Mouse (Mus musculus) MEL (cell line): ENCODE measurements at regions not wholly inside any gene's neighbourhood (a gene's known extent, or its start where the extent isn't known, plus 50 kb on each side); places are given as distances from the start of the nearest gene placed in this dataset.

Experiments used
- DNase-seq: peaks from one replicate; pipeline ENCODE4 v3.0.0; 2011; ENCODE audit warnings: low read depth, low spot score
- H3K27ac ChIP-seq: 2 replicates; pipeline ENCODE4 v1.5.1; 2012; ENCODE audit warnings: low read depth, mild to moderate bottlenecking, control low read depth, low read length, moderate library complexity; ENCODE audit not compliant: control insufficient read depth
- H3K27me3 ChIP-seq, 2 experiments: fragments of 150-350 bp in 1 of 2; sonication (generic) in 1 of 2; 2 replicates each; pipeline ENCODE4 v1.6.1; 2012; ENCODE audit warnings: low read length in 2 of 2, mild to moderate bottlenecking in 2 of 2, improper control_type of control experiment in 1 of 2, moderate library complexity in 1 of 2; ENCODE audit not compliant: insufficient read depth in 2 of 2, control insufficient read depth in 1 of 2
- H3K36me3 ChIP-seq, 2 experiments: 2 replicates each; pipeline ENCODE4 v1.6.1; 2012 to 2014; ENCODE audit warnings: low read length in 2 of 2, improper control_type of control experiment in 1 of 2, inconsistent platforms in 1 of 2, mild to moderate bottlenecking in 1 of 2; ENCODE audit not compliant: insufficient read depth in 2 of 2, control insufficient read depth in 1 of 2
- H3K4me1 ChIP-seq, 2 experiments: fragments of 150-350 bp in 1 of 2; sonication (generic) in 1 of 2; 2 replicates each; pipeline ENCODE4 v1.6.1; 2012; ENCODE audit warnings: low read length in 2 of 2, improper control_type of control experiment in 1 of 2, mild to moderate bottlenecking in 1 of 2; ENCODE audit not compliant: insufficient read depth in 2 of 2, control insufficient read depth in 1 of 2
- H3K4me3 ChIP-seq, 2 experiments: fragments of 150-350 bp in 1 of 2; sonication (generic) in 1 of 2; 2 replicates each; pipeline ENCODE4 v1.5.1; 2012; ENCODE audit warnings: low read depth in 2 of 2, low read length in 2 of 2, mild to moderate bottlenecking in 2 of 2, moderate library complexity in 2 of 2, control low read depth in 1 of 2, improper control_type of control experiment in 1 of 2; ENCODE audit not compliant: control insufficient read depth in 1 of 2, insufficient read depth in 1 of 2
- H3K79me2 ChIP-seq: 2 replicates; pipeline ENCODE4 v1.6.1; 2012; ENCODE audit warnings: mild to moderate bottlenecking, low read length, moderate library complexity; ENCODE audit not compliant: control insufficient read depth, poor library complexity, insufficient read depth
- H3K9ac ChIP-seq: 2 replicates; pipeline ENCODE4 v1.6.1; 2012; ENCODE audit warnings: low read depth, mild to moderate bottlenecking, control low read depth, low read length, moderate library complexity; ENCODE audit not compliant: control insufficient read depth, poor library complexity, severe bottlenecking
- H3K9me3 ChIP-seq: fragments of 150-350 bp; sonication (generic); replicated peaks from 2 replicates; pipeline ENCODE4 v1.6.1; 2012; ENCODE audit warnings: mild to moderate bottlenecking, low read length, improper control_type of control experiment, moderate library complexity; ENCODE audit not compliant: insufficient read depth
- CHD1 ChIP-seq: IDR thresholded peaks from 2 replicates; pipeline ENCODE4 v1.6.1; 2012; ENCODE audit warnings: low read depth, mild to moderate bottlenecking, inconsistent platforms, low read length, improper control_type of control experiment
- CHD2 ChIP-seq: IDR thresholded peaks from 2 replicates; pipeline ENCODE4 v1.6.1; 2011; ENCODE audit warnings: low read length, improper control_type of control experiment
- E2F4 ChIP-seq: IDR thresholded peaks from 2 replicates; pipeline ENCODE4 v1.6.1; 2011; ENCODE audit warnings: low read depth, low read length, improper control_type of control experiment, borderline replicate concordance
- ELF1 ChIP-seq: IDR thresholded peaks from 2 replicates; pipeline ENCODE4 v1.6.1; 2014; ENCODE audit warnings: low read depth, mild to moderate bottlenecking, inconsistent platforms, low read length, improper control_type of control experiment, moderate library complexity
- EP300 ChIP-seq, 2 experiments: IDR thresholded peaks; 2 replicates each; pipeline ENCODE4 v1.6.1; 2011; ENCODE audit warnings: improper control_type of control experiment in 2 of 2, low read length in 2 of 2, low read depth in 1 of 2, mild to moderate bottlenecking in 1 of 2
- ETS1 ChIP-seq: IDR thresholded peaks from 2 replicates; pipeline ENCODE4 v1.6.1; 2012; ENCODE audit warnings: low read depth, mild to moderate bottlenecking, inconsistent platforms, low read length, improper control_type of control experiment, moderate library complexity
- GABPA ChIP-seq: IDR thresholded peaks from 2 replicates; pipeline ENCODE4 v1.6.1; 2012; ENCODE audit warnings: low read depth, mild to moderate bottlenecking, inconsistent platforms, low read length, improper control_type of control experiment, moderate library complexity
- GATA1 ChIP-seq: IDR thresholded peaks from 2 replicates; pipeline ENCODE4 v1.6.1; 2011; ENCODE audit warnings: low read depth, low read length, improper control_type of control experiment
- HCFC1 ChIP-seq: IDR thresholded peaks from 2 replicates; pipeline ENCODE4 v1.6.1; 2012; ENCODE audit warnings: low read depth, mild to moderate bottlenecking, inconsistent platforms, low read length, improper control_type of control experiment, moderate library complexity
- KAT2A ChIP-seq: conservative IDR thresholded peaks from 2 replicates; pipeline ENCODE4 v1.6.1; 2012; ENCODE audit warnings: low read depth, low read length, improper control_type of control experiment, inconsistent platforms
- MAFK ChIP-seq: IDR thresholded peaks from 2 replicates; pipeline ENCODE4 v1.6.1; 2011; ENCODE audit warnings: low read depth, mild to moderate bottlenecking, low read length, improper control_type of control experiment, borderline replicate concordance
- MXI1 ChIP-seq: IDR thresholded peaks from 2 replicates; pipeline ENCODE4 v1.6.1; 2011; ENCODE audit warnings: mild to moderate bottlenecking, low read depth, low read length, improper control_type of control experiment
- NELFE ChIP-seq: IDR thresholded peaks from 2 replicates; pipeline ENCODE4 v1.6.1; 2011; ENCODE audit warnings: low read depth, low read length, improper control_type of control experiment
- POLR2AphosphoS2 ChIP-seq: IDR thresholded peaks from 2 replicates; pipeline ENCODE4 v1.6.1; 2011; ENCODE audit warnings: low read length, improper control_type of control experiment
- POLR2AphosphoS5 ChIP-seq: IDR thresholded peaks from 2 replicates; pipeline ENCODE4 v1.6.1; 2012; ENCODE audit warnings: low read depth, borderline replicate concordance, mild to moderate bottlenecking, inconsistent platforms, low read length, moderate library complexity, mixed read lengths
- RAD21 ChIP-seq: IDR thresholded peaks from 2 replicates; pipeline ENCODE4 v1.6.1; 2011; ENCODE audit warnings: mild to moderate bottlenecking, low read depth, low read length, improper control_type of control experiment
- SIN3A ChIP-seq: IDR thresholded peaks from 2 replicates; pipeline ENCODE4 v1.6.1; 2012; ENCODE audit warnings: low read length, improper control_type of control experiment, inconsistent platforms
- SMC3 ChIP-seq: IDR thresholded peaks from 2 replicates; pipeline ENCODE4 v1.6.1; 2011; ENCODE audit warnings: low read depth, low read length, improper control_type of control experiment
- TAL1 ChIP-seq: IDR thresholded peaks from 2 replicates; pipeline ENCODE4 v1.6.1; 2012; ENCODE audit warnings: mild to moderate bottlenecking, inconsistent platforms, low read length, moderate library complexity, mixed read lengths
- TBP ChIP-seq: IDR thresholded peaks from 2 replicates; pipeline ENCODE4 v1.8.0; 2011; ENCODE audit warnings: low read depth, low read length, improper control_type of control experiment
- TCF12 ChIP-seq: IDR thresholded peaks from 2 replicates; pipeline ENCODE4 v1.6.1; 2014; ENCODE audit warnings: low read depth, mild to moderate bottlenecking, inconsistent platforms, low read length, improper control_type of control experiment, moderate library complexity
- UBTF ChIP-seq: IDR thresholded peaks from 2 replicates; pipeline ENCODE4 v1.6.1; 2012; ENCODE audit warnings: low read depth, mild to moderate bottlenecking, inconsistent platforms, low read length, improper control_type of control experiment, moderate library complexity, borderline replicate concordance; ENCODE audit not compliant: insufficient read depth
- USF1 ChIP-seq: IDR thresholded peaks from 2 replicates; pipeline ENCODE4 v1.6.1; 2014; ENCODE audit warnings: low read depth, mild to moderate bottlenecking, inconsistent platforms, low read length, improper control_type of control experiment, moderate library complexity
- ZC3H11A ChIP-seq: IDR thresholded peaks from 2 replicates; pipeline ENCODE4 v1.6.1; 2012; ENCODE audit warnings: low read depth, mild to moderate bottlenecking, inconsistent platforms, low read length, improper control_type of control experiment
- ZMIZ1 ChIP-seq: IDR thresholded peaks from 2 replicates; pipeline ENCODE4 v1.6.1; 2012; ENCODE audit warnings: low read depth, mild to moderate bottlenecking, inconsistent platforms, low read length, improper control_type of control experiment, moderate library complexity

GRCm38 (mm10) chr3:131698070-131698750 lies 133.6 kb downstream of the Papss1 start:
- H3K27ac ChIP-seq: no peak overlapping the region
- TF ChIP-seq KAT2A (no peak), TCF12 (no peak), HCFC1 (no peak), SMC3 (no peak), EP300 (IDR thresholded peaks at IDR 0.05; ENCODE audit: low read depth in 1 of 2, low read length in 2 of 2) (no peak), NELFE (no peak), ZMIZ1 (no peak), ZC3H11A (no peak), ETS1 (no peak), MXI1 (no peak), RAD21 (no peak), CHD1 (no peak), CHD2 (no peak), USF1 (no peak), GATA1 (no peak)

GRCm38 (mm10) chr3:131703134-131703533 lies 138.6 kb downstream of the Papss1 start:
- H3K4me3 ChIP-seq: no peak overlapping the region
- TF ChIP-seq EP300 (IDR thresholded peaks at IDR 0.05; ENCODE audit: low read depth in 1 of 2, low read length in 2 of 2) (no peak), SIN3A (no peak), E2F4 (no peak), TAL1 (no peak), MAFK (no peak), KAT2A (no peak), HCFC1 (no peak), POLR2AphosphoS5 (no peak), POLR2AphosphoS2 (no peak), UBTF (no peak), ELF1 (no peak), GABPA (no peak), TBP (no peak), SMC3 (no peak), CHD2 (no peak)
- DNase-seq: no peak

More at GRCm38 (mm10) chr3:131698070-131698750, 133.6 kb downstream of the Papss1 start:
- no peaks in the 10 kb centered on the region for H3K36me3 ChIP-seq
- H3K4me3 ChIP-seq: no peak overlapping the region
- no peaks in the 10 kb centered on the region for H3K27me3 ChIP-seq
- H3K4me1 ChIP-seq: no peaks in the 10 kb centered on the region
- no peaks in the 10 kb centered on the region for H3K79me2 ChIP-seq
- no peaks in the 10 kb centered on the region for H3K9me3 ChIP-seq
- no peak overlapping the region for H3K9ac ChIP-seq
- no peak for DNase-seq

More at GRCm38 (mm10) chr3:131703134-131703533, 138.6 kb downstream of the Papss1 start:
- Histone ChIP-seq H3K4me1 (no peaks in the 10 kb centered on the region), H3K79me2 (no peaks in the 10 kb centered on the region), H3K36me3 (no peaks in the 10 kb centered on the region), H3K9me3 (no peaks in the 10 kb centered on the region), H3K27ac (no peak overlapping the region), H3K9ac (no peak overlapping the region), H3K27me3 (no peaks in the 10 kb centered on the region)
